Mouse (Mus musculus): ENCODE results near the gene Grid1.

Gene Grid1

GRCm38 (mm10) chr14:35120905-35121304 lies 301.0 kb downstream of the Grid1 start:
- TF ChIP-seq POU5F1 (IDR thresholded peaks at IDR 0.05; ENCODE audit: borderline replicate concordance, low read length): no peak
- no peak for TF ChIP-seq NANOG (IDR thresholded peaks at IDR 0.05; ENCODE audit: borderline replicate concordance, low read length)
- no peak for TF ChIP-seq CTCF (conservative IDR thresholded peaks at IDR 0.05; ENCODE audit: low read length)
- Histone ChIP-seq H3K4me1 (replicated peaks; ENCODE audit: low read depth, low read length) (no peaks in the 10 kb centered on the region), H3K36me3 (ENCODE audit: insufficient read depth, low read length) (no peaks in the 10 kb centered on the region), H3K9me3 (ENCODE audit: low read length) (no peaks in the 10 kb centered on the region), H3K27me3 (ENCODE audit: insufficient read depth, low read length) (no peaks in the 10 kb centered on the region), H3K4me3 (replicated peaks; ENCODE audit: low read length) (no peak overlapping the region)

GRCm38 (mm10) chr14:35122111-35122510 lies 302.2 kb downstream of the Grid1 start:
- Histone ChIP-seq H3K4me3 (replicated peaks; ENCODE audit: low read length) (no peak overlapping the region), H3K4me1 (replicated peaks; ENCODE audit: low read depth, low read length) (no peaks in the 10 kb centered on the region), H3K27me3 (ENCODE audit: insufficient read depth, low read length) (no peaks in the 10 kb centered on the region), H3K36me3 (ENCODE audit: insufficient read depth, low read length) (no peaks in the 10 kb centered on the region), H3K9me3 (ENCODE audit: low read length) (no peaks in the 10 kb centered on the region)
- TF ChIP-seq CTCF (conservative IDR thresholded peaks at IDR 0.05; ENCODE audit: low read length): no peak
- TF ChIP-seq NANOG (IDR thresholded peaks at IDR 0.05; ENCODE audit: borderline replicate concordance, low read length): no peak
- no peak for TF ChIP-seq POU5F1 (IDR thresholded peaks at IDR 0.05; ENCODE audit: borderline replicate concordance, low read length)

- Histone ChIP-seq H3K4me3 (replicated peaks; ENCODE audit: low read length) (no peak overlapping the region), H3K9me3 (ENCODE audit: low read length) (no peaks in the 10 kb centered on the region), H3K4me1 (replicated peaks; ENCODE audit: low read depth, low read length) (no peaks in the 10 kb centered on the region), H3K36me3 (ENCODE audit: insufficient read depth, low read length) (no peaks in the 10 kb centered on the region), H3K27me3 (ENCODE audit: insufficient read depth, low read length) (no peaks in the 10 kb centered on the region)
- TF ChIP-seq POU5F1 (IDR thresholded peaks at IDR 0.05; ENCODE audit: borderline replicate concordance, low read length) (no peak), CTCF (conservative IDR thresholded peaks at IDR 0.05; ENCODE audit: low read length) (no peak), NANOG (IDR thresholded peaks at IDR 0.05; ENCODE audit: borderline replicate concordance, low read length) (no peak)
These were observed 303.5 kb downstream of the Grid1 start for GRCm38 (mm10) chr14:35123260-35123875.

GRCm38 (mm10) chr14:35127616-35128015 lies 307.7 kb downstream of the Grid1 start:
- Histone ChIP-seq H3K36me3 (ENCODE audit: insufficient read depth, low read length) (no peaks in the 10 kb centered on the region), H3K27me3 (ENCODE audit: insufficient read depth, low read length) (no peaks in the 10 kb centered on the region), H3K4me3 (replicated peaks; ENCODE audit: low read length) (no peak overlapping the region), H3K4me1 (replicated peaks; ENCODE audit: low read depth, low read length) (no peaks in the 10 kb centered on the region), H3K9me3 (ENCODE audit: low read length) (no peaks in the 10 kb centered on the region)
- TF ChIP-seq CTCF (conservative IDR thresholded peaks at IDR 0.05; ENCODE audit: low read length): no peak
- TF ChIP-seq NANOG (IDR thresholded peaks at IDR 0.05; ENCODE audit: borderline replicate concordance, low read length): no peak
- TF ChIP-seq POU5F1 (IDR thresholded peaks at IDR 0.05; ENCODE audit: borderline replicate concordance, low read length): no peak

GRCm38 (mm10) chr14:35135056-35135455 lies 315.1 kb downstream of the Grid1 start:
- Histone ChIP-seq H3K4me1 (replicated peaks; ENCODE audit: low read depth, low read length) (no peaks in the 10 kb centered on the region), H3K4me3 (replicated peaks; ENCODE audit: low read length) (no peak overlapping the region), H3K36me3 (ENCODE audit: insufficient read depth, low read length) (no peaks in the 10 kb centered on the region), H3K27me3 (ENCODE audit: insufficient read depth, low read length) (no peaks in the 10 kb centered on the region), H3K9me3 (ENCODE audit: low read length) (no peaks in the 10 kb centered on the region)
- no peak for TF ChIP-seq POU5F1 (IDR thresholded peaks at IDR 0.05; ENCODE audit: borderline replicate concordance, low read length)
- no peak for TF ChIP-seq CTCF (conservative IDR thresholded peaks at IDR 0.05; ENCODE audit: low read length)
- no peak for TF ChIP-seq NANOG (IDR thresholded peaks at IDR 0.05; ENCODE audit: borderline replicate concordance, low read length)

- Histone ChIP-seq H3K36me3 (ENCODE audit: insufficient read depth, low read length) (no peaks in the 10 kb centered on the region), H3K27me3 (ENCODE audit: insufficient read depth, low read length) (no peaks in the 10 kb centered on the region), H3K4me1 (replicated peaks; ENCODE audit: low read depth, low read length) (no peaks in the 10 kb centered on the region), H3K9me3 (ENCODE audit: low read length) (no peaks in the 10 kb centered on the region), H3K4me3 (replicated peaks; ENCODE audit: low read length) (no peak overlapping the region)
- no peak for TF ChIP-seq CTCF (conservative IDR thresholded peaks at IDR 0.05; ENCODE audit: low read length)
- no peak for TF ChIP-seq POU5F1 (IDR thresholded peaks at IDR 0.05; ENCODE audit: borderline replicate concordance, low read length)
- TF ChIP-seq NANOG (IDR thresholded peaks at IDR 0.05; ENCODE audit: borderline replicate concordance, low read length): no peak
These were observed 318.2 kb downstream of the Grid1 start for GRCm38 (mm10) chr14:35138069-35138468.

- Histone ChIP-seq H3K4me3 (replicated peaks; ENCODE audit: low read length) (no peak overlapping the region), H3K9me3 (ENCODE audit: low read length) (no peaks in the 10 kb centered on the region)
- TF ChIP-seq CTCF (conservative IDR thresholded peaks at IDR 0.05; ENCODE audit: low read length) (no peak), NANOG (IDR thresholded peaks at IDR 0.05; ENCODE audit: borderline replicate concordance, low read length) (no peak), POU5F1 (IDR thresholded peaks at IDR 0.05; ENCODE audit: borderline replicate concordance, low read length) (no peak)
These were observed 319.9 kb downstream of the Grid1 start for GRCm38 (mm10) chr14:35139824-35140223.

GRCm38 (mm10) chr14:35152450-35152849 lies 332.5 kb downstream of the Grid1 start:
- no peak overlapping the region for H3K4me3 ChIP-seq (replicated peaks; ENCODE audit: low read length)
- no peaks in the 10 kb centered on the region for H3K9me3 ChIP-seq (ENCODE audit: low read length)
- H3K27me3 ChIP-seq (ENCODE audit: insufficient read depth, low read length): no peaks in the 10 kb centered on the region
- no peaks in the 10 kb centered on the region for H3K4me1 ChIP-seq (replicated peaks; ENCODE audit: low read depth, low read length)
- no peak for TF ChIP-seq CTCF (conservative IDR thresholded peaks at IDR 0.05; ENCODE audit: low read length)
- TF ChIP-seq POU5F1 (IDR thresholded peaks at IDR 0.05; ENCODE audit: borderline replicate concordance, low read length): no peak
- no peak for TF ChIP-seq NANOG (IDR thresholded peaks at IDR 0.05; ENCODE audit: borderline replicate concordance, low read length)
- no peaks in the 10 kb centered on the region for H3K36me3 ChIP-seq (ENCODE audit: insufficient read depth, low read length)

More at GRCm38 (mm10) chr14:35139824-35140223, 319.9 kb downstream of the Grid1 start:
- Histone ChIP-seq H3K36me3 (ENCODE audit: insufficient read depth, low read length) (no peaks in the 10 kb centered on the region), H3K27me3 (ENCODE audit: insufficient read depth, low read length) (no peaks in the 10 kb centered on the region), H3K4me1 (replicated peaks; ENCODE audit: low read depth, low read length) (no peaks in the 10 kb centered on the region)

All from E14TG2a.4 (cell line).